Mouse (Mus musculus) left cerebral cortex, adult 11 months (tissue): ENCODE results near the gene Gm11487.
"Not testable (repeated sequence)": the region's sequence is repeated elsewhere in the genome, so short reads cannot be mapped to it uniquely, and the experiment has no call there.

Source experiments
- DNase-seq: peaks from one replicate; pipeline ENCODE4 v3.0.0; 2022; ENCODE audit warnings: low spot score

The Gm11487 gene

GRCm38 (mm10) chr4:73404972-73405371, at the start of gene Gm11487:
Gene Gm11487 (minus strand): TSS chr4:73405072.
- DNase-seq = not testable (repeated sequence)

- peak; percentile 5 for DNase-seq
These were observed 39.8 kb upstream of the Gm11487 start for GRCm38 (mm10) chr4:73444715-73445114.

- no peak for DNase-seq
These were observed 37.7 kb upstream of the Gm11487 start for GRCm38 (mm10) chr4:73442568-73442967.

- no peak for DNase-seq
These were observed 21.0 kb upstream of the Gm11487 start for GRCm38 (mm10) chr4:73425903-73426302.

GRCm38 (mm10) chr4:73423049-73423448, 18.2 kb upstream of the Gm11487 start:
- no peak for DNase-seq

- no peak for DNase-seq
These were observed 38.3 kb downstream of the Gm11487 start for GRCm38 (mm10) chr4:73366534-73366933.
